Mouse (Mus musculus) hindbrain, embryonic 16.5 days (tissue): ENCODE results near the gene Rpusd3. TPM values are rescaled to one million over a fixed set of nuclear protein-coding genes. Genes with fewer than 3 reads are reported as not detected.
A peak's percentile ranks its signal among the peaks of the same experiment; 100 is the strongest.

Experiments
- ATAC-seq: fragments of 200-750 bp; cut with Nextera tagmentation; 2 replicates; pipeline ENCODE4 v1.8.0; 2017; ENCODE audit warnings: moderate TSS enrichment, moderate library complexity
- H3K27ac ChIP-seq: fragments of 300-500 bp; sonication (generic); 2 replicates; pipeline ENCODE4 v1.5.1; 2014; ENCODE audit warnings: low read depth, mild to moderate bottlenecking, control low read depth, low read length, moderate library complexity
- H3K27me3 ChIP-seq: fragments of 300-500 bp; sonication (generic); replicated peaks from 2 replicates; pipeline ENCODE4 v1.6.1; 2014; ENCODE audit warnings: low read length; ENCODE audit not compliant: control insufficient read depth, insufficient read depth
- H3K36me3 ChIP-seq: fragments of 300-500 bp; sonication (generic); 2 replicates; pipeline ENCODE4 v1.6.1; 2014; ENCODE audit warnings: mild to moderate bottlenecking, low read length, moderate library complexity, mixed read lengths; ENCODE audit not compliant: control insufficient read depth, insufficient read depth
- H3K4me1 ChIP-seq: fragments of 300-500 bp; sonication (generic); 2 replicates; pipeline ENCODE4 v1.6.1; 2014; ENCODE audit warnings: low read depth, low read length; ENCODE audit not compliant: control insufficient read depth, insufficient read depth
- H3K4me2 ChIP-seq: fragments of 300-500 bp; sonication (generic); 2 replicates; pipeline ENCODE4 v1.6.1; 2014; ENCODE audit warnings: mild to moderate bottlenecking, low read length, control low read depth, moderate library complexity
- H3K4me3 ChIP-seq: fragments of 300-500 bp; sonication (generic); 2 replicates; pipeline ENCODE4 v1.5.1; 2014; ENCODE audit warnings: mild to moderate bottlenecking, low read length, control low read depth, moderate library complexity
- H3K9ac ChIP-seq: fragments of 300-500 bp; sonication (generic); 2 replicates; pipeline ENCODE4 v1.6.1; 2014; ENCODE audit warnings: low read depth, mild to moderate bottlenecking, control low read depth, low read length, moderate library complexity
- H3K9me3 ChIP-seq: fragments of 300-500 bp; sonication (generic); 2 replicates; pipeline ENCODE4 v1.6.1; 2014; ENCODE audit warnings: mild to moderate bottlenecking, low read length, moderate library complexity; ENCODE audit not compliant: control insufficient read depth
- WGBS: fragments of 180-500 bp; shearing (Covaris S2); extraction: QIAGEN DNeasy Blood & Tissue Kit; methylation state at CpG from one replicate; pipeline ENCODE4 v1.1.7; 2014; 5-methylcytosine and 5-hydroxymethylcytosine counted together
- polyA plus RNA-seq: library from polyadenylated mRNA; unstranded; fragments of >200 nt; fragmentation: Nextera tagmentation; extraction: Ambion mirVana; gene quantifications from 2 replicates; pipeline ENCODE4 v1.2.1, GENCODE M21; 2015

Gene Rpusd3
- polyA plus RNA-seq, 1 experiment from 2014 or later: 21.5 TPM

DNA sequence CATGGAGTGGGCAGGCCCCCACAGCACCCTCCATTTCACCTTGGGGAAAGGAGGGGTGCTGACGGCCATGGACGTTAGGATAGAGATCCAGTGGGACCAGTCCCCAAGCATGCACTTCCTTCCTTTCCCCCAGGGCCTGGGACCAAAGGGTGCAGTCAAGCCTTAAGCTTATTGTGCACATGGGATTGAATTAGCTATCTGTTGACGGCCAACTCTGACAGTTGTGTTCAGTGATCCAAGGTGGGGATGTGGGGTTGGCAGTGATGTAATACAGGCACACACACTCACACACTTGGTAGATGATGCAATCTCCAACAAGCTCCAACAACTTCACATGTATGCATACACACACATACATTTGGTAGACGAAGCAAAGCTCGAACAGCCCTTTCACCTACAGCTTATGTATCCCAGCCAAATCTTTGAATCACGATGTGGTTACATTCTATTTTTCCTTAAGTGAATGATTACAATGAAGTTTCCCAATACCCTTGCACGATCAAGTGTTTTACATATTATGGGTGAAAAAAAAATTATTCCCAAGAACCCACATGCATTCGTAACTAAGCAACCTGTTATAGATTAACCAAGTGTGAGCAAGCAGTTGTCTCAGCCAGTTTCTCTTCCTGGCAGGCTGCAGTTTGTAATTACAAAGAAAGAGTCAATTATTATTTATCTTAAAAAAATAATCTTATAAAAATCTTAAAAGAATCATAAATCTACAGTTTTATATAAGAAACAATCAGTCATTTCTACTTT is 25.2 kb upstream of the Rpusd3 start:
- WGBS: 79% methylated on average over 7 of the region's 8 CpGs
- Histone ChIP-seq H3K9ac (no peak overlapping the region), H3K9me3 (no peaks in the 10 kb centered on the region), H3K27ac (no peak overlapping the region), H3K36me3 (peaks cover 19% of the 10 kb centered on the region), H3K27me3 (no peaks in the 10 kb centered on the region), H3K4me3 (no peak overlapping the region), H3K4me1 (peaks cover 7% of the 10 kb centered on the region), H3K4me2 (no peak overlapping the region)
- no peak for ATAC-seq

DNA sequence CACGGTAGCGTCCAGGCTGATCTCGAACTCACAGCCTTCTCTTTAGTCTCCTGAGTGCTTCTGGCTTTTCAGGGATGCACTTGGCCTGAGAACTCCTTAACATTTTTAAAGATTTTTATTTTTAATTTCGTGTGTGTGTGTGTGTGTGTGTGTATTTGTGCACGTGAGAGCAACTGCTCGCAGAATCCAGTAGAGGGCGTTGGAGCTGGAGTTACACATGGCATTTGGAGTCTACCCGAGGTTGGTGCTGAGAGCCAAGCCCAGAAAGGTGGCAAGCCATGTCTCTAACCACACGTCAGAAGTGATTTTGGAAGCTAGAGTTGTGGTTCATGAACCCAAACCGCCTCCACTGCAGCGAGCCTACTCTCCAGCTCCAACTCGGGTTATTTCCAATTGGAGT is 24.0 kb upstream of the Rpusd3 start:
- no peaks in the 10 kb centered on the region for H3K9me3 ChIP-seq
- WGBS: 50% methylated on average over 12 of the region's 12 CpGs
- no peak overlapping the region for H3K27ac ChIP-seq
- H3K4me1 ChIP-seq: peaks cover 7% of the 10 kb centered on the region
- ATAC-seq: no peak
- no peaks in the 10 kb centered on the region for H3K27me3 ChIP-seq
- peak overlapping the region; percentile 98 for H3K9ac ChIP-seq
- H3K4me2 ChIP-seq: peak overlapping the region; percentile 87
- H3K4me3 ChIP-seq: peak overlapping the region; percentile 95
- peaks cover 14% of the 10 kb centered on the region for H3K36me3 ChIP-seq

DNA sequence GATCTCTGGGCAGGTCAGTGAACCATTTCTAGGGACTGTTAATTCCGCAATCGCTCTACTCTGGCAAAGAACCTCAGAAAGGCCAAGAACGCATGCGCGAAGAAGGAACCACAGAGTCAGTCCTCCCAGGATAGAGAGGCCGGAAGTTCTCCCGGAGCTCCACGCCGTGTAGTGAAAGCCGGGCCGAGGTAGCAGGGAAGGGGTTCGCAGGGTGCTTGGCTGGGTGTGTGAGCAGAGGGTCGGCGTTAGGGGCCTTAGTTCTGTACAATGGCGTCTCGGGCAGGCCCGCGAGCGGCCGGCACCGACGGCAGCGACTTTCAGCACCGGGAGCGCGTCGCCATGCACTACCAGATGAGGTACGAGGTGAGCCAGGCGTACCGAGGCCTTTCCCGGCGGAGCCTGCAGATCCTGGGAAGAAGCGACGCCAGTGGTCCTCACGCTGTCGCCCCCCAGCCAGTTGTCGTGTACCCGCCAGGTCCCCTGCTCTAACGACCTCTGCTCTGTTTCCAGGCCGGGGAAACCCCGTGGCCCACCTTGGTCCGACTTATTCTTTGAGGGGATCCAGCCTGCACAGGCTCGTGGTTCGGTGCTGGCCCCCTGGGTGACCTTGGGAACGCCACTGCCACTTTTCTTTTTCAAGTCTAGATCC is 23.4 kb upstream of the Rpusd3 start, which contains the start of gene Jagn1:
Jagn1 (plus strand) TSS at position 128 of the 649 bp plus-strand sequence.
- peak within 1 kb of the TSS; percentile 95 for H3K4me3 ChIP-seq
- peak within 1 kb of the TSS; percentile 98 for H3K9ac ChIP-seq
- peaks cover 9% of the 10 kb centered on the region for H3K36me3 ChIP-seq
- H3K4me2 ChIP-seq: peak within 1 kb of the TSS; percentile 87
- H3K4me1 ChIP-seq: peaks cover 7% of the 10 kb centered on the region
- under 1% methylated on average over 44 of the region's 45 CpGs for WGBS
- H3K27me3 ChIP-seq: no peaks in the 10 kb centered on the region
- peak within 1 kb of the TSS; percentile 84 for H3K27ac ChIP-seq
- H3K9me3 ChIP-seq: no peaks in the 10 kb centered on the region
- ATAC-seq: peak; percentile 96

DNA sequence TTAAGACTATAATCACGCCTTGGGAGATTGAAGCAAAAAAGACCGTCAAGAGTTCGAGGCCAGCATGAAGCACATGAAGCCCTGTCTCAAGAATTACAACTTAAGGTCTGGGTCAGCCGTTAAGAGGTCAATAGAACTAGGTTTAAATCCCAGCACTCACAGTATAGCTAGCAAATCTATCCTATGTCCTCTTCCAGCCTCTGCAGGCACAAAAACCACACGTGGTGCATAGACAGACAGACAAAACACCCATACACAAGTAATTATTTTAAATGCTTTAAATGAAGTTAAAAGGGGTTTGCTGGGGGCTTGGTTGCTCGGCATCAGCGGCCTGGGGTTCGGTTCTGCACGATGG is 22.9 kb upstream of the Rpusd3 start:
- H3K4me2 ChIP-seq: peak overlapping the region; percentile 87
- H3K4me3 ChIP-seq: peak overlapping the region; percentile 95

DNA sequence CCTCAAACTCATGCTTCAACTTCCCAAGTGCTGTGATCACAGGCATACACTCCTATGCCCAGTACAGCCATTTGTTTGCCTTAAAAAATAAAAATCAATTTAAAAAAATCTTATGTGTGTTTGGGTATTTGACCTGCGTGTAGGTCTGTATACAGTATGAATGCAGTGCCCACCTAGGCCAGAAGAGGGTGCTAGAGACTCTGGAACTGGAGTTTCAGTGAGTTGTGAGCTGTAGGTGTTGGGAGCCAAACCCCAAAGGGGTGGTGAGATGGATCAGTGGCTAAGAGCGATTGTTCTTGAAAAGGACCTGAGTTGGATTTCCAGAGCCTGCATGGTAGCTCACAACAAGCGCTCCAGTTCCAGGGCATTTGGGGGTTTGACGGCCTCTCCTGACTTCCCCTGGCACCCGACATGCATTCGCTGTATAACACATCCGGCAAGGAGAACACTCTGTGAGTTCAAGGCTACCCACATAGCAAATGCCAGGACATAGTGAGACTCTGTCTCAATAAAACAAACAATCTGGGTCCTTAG is 22.1 kb upstream of the Rpusd3 start:
- H3K4me3 ChIP-seq: no peak overlapping the region
- peaks cover 7% of the 10 kb centered on the region for H3K4me1 ChIP-seq
- ATAC-seq: 0 out of 2 replicates have a peak, but pooled peaks have one; percentile 24
- H3K9ac ChIP-seq: no peak overlapping the region
- no peak overlapping the region for H3K4me2 ChIP-seq
- H3K9me3 ChIP-seq: no peaks in the 10 kb centered on the region
- H3K27me3 ChIP-seq: no peaks in the 10 kb centered on the region
- WGBS: 53% methylated on average over 7 of the region's 7 CpGs
- no peaks in the 10 kb centered on the region for H3K36me3 ChIP-seq
- no peak overlapping the region for H3K27ac ChIP-seq

More for the DNA sequence above, 22.9 kb upstream of the Rpusd3 start:
- Histone ChIP-seq H3K9me3 (no peaks in the 10 kb centered on the region), H3K36me3 (peaks cover 4% of the 10 kb centered on the region), H3K27ac (peak overlapping the region; percentile 79), H3K9ac (peak overlapping the region; percentile 98), H3K4me1 (peaks cover 7% of the 10 kb centered on the region), H3K27me3 (no peaks in the 10 kb centered on the region)
- peak; percentile 53 for ATAC-seq
- WGBS: 41% methylated on average over 9 of the region's 9 CpGs

DNA sequence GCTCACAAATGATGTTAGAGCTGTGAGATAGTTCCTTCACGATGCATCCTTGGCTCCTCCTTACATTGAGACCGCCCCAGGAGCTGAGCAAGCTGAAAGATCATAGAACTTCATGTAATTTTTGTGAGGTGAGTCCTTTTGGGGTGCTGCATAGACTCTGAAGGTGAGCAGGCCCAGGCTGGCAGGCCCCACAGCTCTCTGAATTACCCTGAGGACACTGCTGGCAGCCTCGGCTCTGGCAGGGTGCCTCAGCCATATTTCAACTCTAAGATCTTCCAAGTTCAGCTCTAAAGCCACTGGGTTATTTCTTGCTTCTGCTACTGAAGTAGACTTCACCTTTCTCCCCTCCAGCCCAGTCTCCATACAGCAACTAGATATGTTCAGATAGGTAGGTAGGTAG is 21.5 kb upstream of the Rpusd3 start:
- Histone ChIP-seq H3K4me2 (no peak overlapping the region), H3K9ac (no peak overlapping the region), H3K27ac (no peak overlapping the region), H3K36me3 (no peaks in the 10 kb centered on the region), H3K4me3 (no peak overlapping the region), H3K4me1 (peaks cover 7% of the 10 kb centered on the region), H3K9me3 (no peaks in the 10 kb centered on the region), H3K27me3 (no peaks in the 10 kb centered on the region)
- no peak for ATAC-seq
- WGBS: 91% methylated on average over 3 of the region's 3 CpGs

DNA sequence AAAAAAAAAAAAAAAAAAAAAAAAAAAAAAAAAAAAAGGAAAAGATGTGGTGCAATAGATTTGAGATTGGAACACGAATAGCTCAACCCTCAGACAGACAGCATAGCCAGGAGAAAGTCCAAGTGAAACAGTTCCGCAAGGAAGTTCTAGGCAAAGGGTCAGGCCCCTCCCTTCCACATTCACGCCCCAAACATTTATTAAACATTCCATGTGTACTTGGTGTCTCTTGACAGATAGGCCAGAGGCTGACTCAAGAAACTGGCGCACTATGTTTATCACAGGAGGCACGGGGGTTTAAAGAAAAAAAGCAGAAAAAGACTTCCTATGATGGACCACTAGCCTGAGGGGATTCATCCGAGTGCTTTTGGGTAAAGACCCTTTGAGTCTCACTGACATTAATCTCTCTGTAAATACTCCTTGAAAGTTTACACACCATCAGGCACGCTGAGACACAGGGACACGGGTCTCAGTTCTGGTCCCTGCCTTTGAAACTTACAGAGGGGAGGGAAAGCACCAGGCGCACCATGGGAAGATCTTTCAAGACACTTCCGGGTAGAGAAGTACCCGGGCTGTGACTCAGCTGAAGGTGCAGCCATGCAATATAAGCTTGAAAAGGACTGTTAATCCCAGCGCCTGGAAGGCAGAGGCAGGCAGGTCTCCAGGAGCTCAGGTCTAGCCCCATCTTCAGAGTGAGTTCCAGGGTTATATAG is 19.7 kb upstream of the Rpusd3 start:
- Histone ChIP-seq H3K4me2 (no peak overlapping the region), H3K9me3 (no peaks in the 10 kb centered on the region), H3K4me3 (no peak overlapping the region)

DNA sequence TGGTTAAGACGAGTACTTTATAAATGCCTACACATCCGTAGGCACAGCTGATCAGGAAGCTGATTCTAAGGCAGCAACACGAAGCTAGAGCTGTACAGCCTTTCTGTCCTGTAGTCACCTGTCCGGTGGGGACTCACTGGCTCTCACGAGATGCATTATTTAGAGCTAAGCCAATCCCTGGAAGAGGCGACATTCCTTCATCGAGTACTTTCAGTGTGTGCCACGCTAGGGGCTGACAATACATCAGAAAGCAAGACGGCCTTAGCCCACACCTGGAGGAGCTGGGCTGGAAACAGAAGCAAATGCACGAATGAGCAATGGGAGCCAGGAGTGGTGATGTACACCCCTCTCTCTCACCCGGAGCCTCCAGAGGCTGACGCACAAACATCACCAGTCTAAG is 18.0 kb upstream of the Rpusd3 start:
- Histone ChIP-seq H3K36me3 (no peaks in the 10 kb centered on the region), H3K4me1 (no peaks in the 10 kb centered on the region; the same call in 1 of the 2 replicates), H3K27ac (no peak overlapping the region), H3K4me2 (no peak overlapping the region), H3K4me3 (no peak overlapping the region), H3K9ac (no peak overlapping the region), H3K9me3 (no peaks in the 10 kb centered on the region), H3K27me3 (no peaks in the 10 kb centered on the region)
- no peak for ATAC-seq
- WGBS: 76% methylated on average over 12 of the region's 12 CpGs

More for the DNA sequence above, 19.7 kb upstream of the Rpusd3 start:
- Histone ChIP-seq H3K9ac (no peak overlapping the region), H3K4me1 (peaks cover 7% of the 10 kb centered on the region), H3K36me3 (no peaks in the 10 kb centered on the region), H3K27ac (no peak overlapping the region), H3K27me3 (no peaks in the 10 kb centered on the region)
- 66% methylated on average over 12 of the region's 12 CpGs for WGBS
- ATAC-seq: no peak
